Mouse (Mus musculus): Measurements from ENCODE around the gene Irf3. TPM values are rescaled to one million over a fixed set of nuclear protein-coding genes. Genes with fewer than 3 reads are reported as not detected.
A peak's percentile ranks its signal among the peaks of the same experiment; 100 is the strongest.

Irf3 gene
- polyA plus RNA-seq, 1 experiment from 2014 or later = 89.5 TPM

GRCm38 (mm10) chr7:44959874-44960511, 37.5 kb upstream of the Irf3 start:
- no peak overlapping the region for H3K9ac ChIP-seq
- no peaks in the 10 kb centered on the region for H3K4me1 ChIP-seq
- H3K9me3 ChIP-seq = no peaks in the 10 kb centered on the region
- no peak for ATAC-seq (ENCODE audit: insufficient read depth, low FRiP score, low read depth)
- H3K27me3 ChIP-seq (replicated peaks) = no peaks in the 10 kb centered on the region
- 81% methylated on average over 10 of the region's 10 CpGs for WGBS
- no peaks in the 10 kb centered on the region for H3K36me3 ChIP-seq
- no peak overlapping the region for H3K4me2 ChIP-seq
- no peak overlapping the region for H3K27ac ChIP-seq
- no peak overlapping the region for H3K4me3 ChIP-seq (replicated peaks)

GRCm38 (mm10) chr7:44960512-44960910, 36.9 kb upstream of the Irf3 start:
- 84% methylated on average over 13 of the region's 13 CpGs for WGBS
- no peak overlapping the region for H3K4me3 ChIP-seq (replicated peaks)
- H3K4me1 ChIP-seq = no peaks in the 10 kb centered on the region
- no peak for ATAC-seq (ENCODE audit: insufficient read depth, low FRiP score, low read depth)
- no peaks in the 10 kb centered on the region for H3K27me3 ChIP-seq (replicated peaks)
- no peak overlapping the region for H3K27ac ChIP-seq
- H3K36me3 ChIP-seq = no peaks in the 10 kb centered on the region
- no peak overlapping the region for H3K4me2 ChIP-seq
- no peak overlapping the region for H3K9ac ChIP-seq
- H3K9me3 ChIP-seq = no peaks in the 10 kb centered on the region

- no peak overlapping the region for H3K4me2 ChIP-seq
- no peaks in the 10 kb centered on the region for H3K27me3 ChIP-seq (replicated peaks)
- H3K27ac ChIP-seq = no peak overlapping the region
- no peak for ATAC-seq (ENCODE audit: insufficient read depth, low FRiP score, low read depth)
- WGBS = 57% methylated on average over 8 of the region's 8 CpGs
- H3K36me3 ChIP-seq = no peaks in the 10 kb centered on the region
- H3K4me1 ChIP-seq = no peaks in the 10 kb centered on the region
- no peaks in the 10 kb centered on the region for H3K9me3 ChIP-seq
- no peak overlapping the region for H3K4me3 ChIP-seq (replicated peaks)
- H3K9ac ChIP-seq = no peak overlapping the region
Observed at GRCm38 (mm10) chr7:44962337-44962736, 35.1 kb upstream of the Irf3 start.

GRCm38 (mm10) chr7:44962831-44963230, 34.6 kb upstream of the Irf3 start:
- ATAC-seq (ENCODE audit: insufficient read depth, low FRiP score, low read depth) = no peak
- Histone ChIP-seq H3K27me3 (replicated peaks) (no peaks in the 10 kb centered on the region), H3K27ac (no peak overlapping the region), H3K4me1 (no peaks in the 10 kb centered on the region), H3K9ac (no peak overlapping the region), H3K36me3 (no peaks in the 10 kb centered on the region), H3K9me3 (no peaks in the 10 kb centered on the region), H3K4me2 (no peak overlapping the region), H3K4me3 (replicated peaks) (no peak overlapping the region)
- 88% methylated on average over 5 of the region's 5 CpGs for WGBS

GRCm38 (mm10) chr7:44964990-44965389, 32.5 kb upstream of the Irf3 start:
- Histone ChIP-seq H3K4me1 (0 out of 2 replicates have a peak, but pooled peaks cover 4% of the 10 kb centered on the region), H3K36me3 (no peaks in the 10 kb centered on the region), H3K9ac (no peak overlapping the region), H3K4me2 (no peak overlapping the region), H3K27ac (no peak overlapping the region), H3K4me3 (replicated peaks) (no peak overlapping the region), H3K27me3 (replicated peaks) (no peaks in the 10 kb centered on the region), H3K9me3 (no peaks in the 10 kb centered on the region)
- ATAC-seq (ENCODE audit: insufficient read depth, low FRiP score, low read depth) = no peak
- WGBS = 92% methylated on average over 13 of the region's 13 CpGs

- Histone ChIP-seq H3K4me3 (replicated peaks) (no peak overlapping the region), H3K4me2 (no peak overlapping the region), H3K27me3 (replicated peaks) (no peaks in the 10 kb centered on the region), H3K9me3 (no peaks in the 10 kb centered on the region), H3K4me1 (peaks cover 7% of the 10 kb centered on the region), H3K9ac (no peak overlapping the region), H3K36me3 (no peaks in the 10 kb centered on the region), H3K27ac (no peak overlapping the region)
- ATAC-seq (ENCODE audit: insufficient read depth, low FRiP score, low read depth) = no peak
- 74% methylated on average over 7 of the region's 7 CpGs for WGBS
Observed at GRCm38 (mm10) chr7:44965975-44966374, 31.5 kb upstream of the Irf3 start.

- H3K9ac ChIP-seq = no peak overlapping the region
- ATAC-seq (ENCODE audit: insufficient read depth, low FRiP score, low read depth) = no peak
- H3K36me3 ChIP-seq = no peaks in the 10 kb centered on the region
- no peaks in the 10 kb centered on the region for H3K9me3 ChIP-seq
- no peak overlapping the region for H3K27ac ChIP-seq
- H3K4me3 ChIP-seq (replicated peaks) = no peak overlapping the region
- H3K4me1 ChIP-seq = peaks cover 13% of the 10 kb centered on the region
- no peak overlapping the region for H3K4me2 ChIP-seq
- 61% methylated on average over 15 of the region's 15 CpGs for WGBS
- no peaks in the 10 kb centered on the region for H3K27me3 ChIP-seq (replicated peaks)
Observed at GRCm38 (mm10) chr7:44966638-44967037, 30.8 kb upstream of the Irf3 start.

- Histone ChIP-seq H3K4me1 (peaks cover 31% of the 10 kb centered on the region), H3K9me3 (no peaks in the 10 kb centered on the region), H3K27me3 (replicated peaks) (no peaks in the 10 kb centered on the region), H3K36me3 (no peaks in the 10 kb centered on the region), H3K27ac (peak overlapping the region; percentile 92), H3K4me3 (replicated peaks) (peak overlapping the region; percentile 58), H3K9ac (peak overlapping the region; percentile 39; the same call in 1 of the 2 replicates), H3K4me2 (peak overlapping the region; percentile 91)
- under 1% methylated on average over 34 of the region's 36 CpGs for WGBS
- ATAC-seq (ENCODE audit: insufficient read depth, low FRiP score, low read depth) = peak; percentile 93
Observed at GRCm38 (mm10) chr7:44970231-44970691, 27.2 kb upstream of the Irf3 start.

GRCm38 (mm10) chr7:44971142-44971541, 26.3 kb upstream of the Irf3 start:
- Histone ChIP-seq H3K4me1 (peaks cover 31% of the 10 kb centered on the region), H3K4me2 (peak overlapping the region; percentile 91), H3K9ac (no peak overlapping the region), H3K9me3 (no peaks in the 10 kb centered on the region), H3K27ac (peak overlapping the region; percentile 92; the same call in 1 of the 2 replicates), H3K4me3 (replicated peaks) (peak overlapping the region; percentile 58), H3K27me3 (replicated peaks) (no peaks in the 10 kb centered on the region), H3K36me3 (peaks cover 6% of the 10 kb centered on the region; the same call in 1 of the 2 replicates)
- 56% methylated on average over 7 of the region's 7 CpGs for WGBS
- no peak for ATAC-seq (ENCODE audit: insufficient read depth, low FRiP score, low read depth)

GRCm38 (mm10) chr7:44973415-44974130, 23.9 kb upstream of the Irf3 start:
- no peaks in the 10 kb centered on the region for H3K27me3 ChIP-seq (replicated peaks)
- no peaks in the 10 kb centered on the region for H3K9me3 ChIP-seq
- peaks cover 31% of the 10 kb centered on the region for H3K4me1 ChIP-seq
- H3K36me3 ChIP-seq = peaks cover 28% of the 10 kb centered on the region
- H3K4me2 ChIP-seq = peak overlapping the region; percentile 71
- peak overlapping the region; percentile 55 for H3K4me3 ChIP-seq (replicated peaks)
- ATAC-seq (ENCODE audit: insufficient read depth, low FRiP score, low read depth) = no peak
- H3K9ac ChIP-seq = peak overlapping the region; percentile 46; the same call in 1 of the 2 replicates
- peak overlapping the region; percentile 91; the same call in 1 of the 2 replicates for H3K27ac ChIP-seq
- WGBS = 40% methylated on average over 14 of the region's 14 CpGs

- WGBS = 1% methylated on average over 22 of the region's 22 CpGs
- Histone ChIP-seq H3K4me1 (peaks cover 30% of the 10 kb centered on the region), H3K4me2 (peak within 1 kb of the TSS; percentile 71), H3K36me3 (peaks cover 37% of the 10 kb centered on the region), H3K4me3 (replicated peaks) (peak within 1 kb of the TSS; percentile 55), H3K9me3 (no peaks in the 10 kb centered on the region), H3K27ac (peak within 1 kb of the TSS; percentile 91), H3K9ac (peak within 1 kb of the TSS; percentile 46; the same call in 1 of the 2 replicates), H3K27me3 (replicated peaks) (no peaks in the 10 kb centered on the region)
- ATAC-seq (ENCODE audit: insufficient read depth, low FRiP score, low read depth) = peak; percentile 11; the same call in 1 of the 2 replicates
Observed at GRCm38 (mm10) chr7:44974383-44975116, 22.9 kb upstream of the Irf3 start, which contains the start of gene Cpt1c. Cpt1c (minus strand) TSS chr7:44974851.

All from stomach, embryonic 15.5 days (tissue).